Mouse (Mus musculus) heart, postnatal 0 days (tissue): ENCODE data around the gene Prmt1.

Source experiments
- CTCF ChIP-seq: IDR thresholded peaks from 2 replicates; pipeline ENCODE4 v1.5.1; 2016; ENCODE audit warnings: antibody characterized with exemption, control low read depth, low read depth
- EP300 ChIP-seq: IDR thresholded peaks from 2 replicates; pipeline ENCODE4 v1.6.1; 2016; ENCODE audit warnings: antibody characterized with exemption, low read depth

DNA sequence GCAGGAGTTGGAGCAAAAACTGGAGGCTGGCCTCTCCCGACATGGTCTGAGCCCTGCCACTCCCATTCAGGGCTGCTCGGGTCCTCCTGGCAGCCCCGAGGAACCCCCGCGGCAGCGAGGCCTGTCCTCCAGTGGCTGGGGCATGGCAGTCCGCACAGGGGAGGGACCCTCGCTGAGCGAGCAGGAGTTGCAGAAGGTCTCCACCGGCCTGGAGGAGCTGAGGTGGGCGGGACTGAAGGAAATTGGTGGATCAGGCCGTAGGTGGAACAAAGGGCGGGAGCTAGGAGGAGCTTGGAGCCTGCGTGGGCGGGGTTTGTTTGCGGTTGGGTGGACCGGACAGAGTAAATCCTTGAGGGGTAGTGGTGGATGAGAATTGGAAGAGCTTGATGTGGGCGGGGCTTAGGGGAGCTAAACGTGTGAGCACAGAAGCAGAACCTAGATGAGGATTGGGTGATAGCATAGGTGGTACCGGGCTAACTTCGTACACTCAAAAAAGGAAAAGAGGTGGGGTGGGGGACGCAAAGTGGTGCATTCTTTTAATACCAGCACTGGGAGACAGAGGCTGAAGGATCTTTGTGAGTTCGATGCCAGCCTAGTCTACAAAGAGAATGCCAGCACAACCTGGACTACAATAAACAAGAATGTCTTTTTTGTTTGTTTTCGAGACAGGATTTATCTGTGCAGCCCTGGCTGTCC is 33.6 kb downstream of the Prmt1 start:
- TF ChIP-seq CTCF (no peak), EP300 (no peak)
